Mouse (Mus musculus) heart, postnatal 0 days (tissue): ENCODE data around the gene Efcab14. TPM values are rescaled to one million over a fixed set of nuclear protein-coding genes. Genes with fewer than 3 reads are reported as not detected.
A peak's percentile ranks its signal among the peaks of the same experiment; 100 is the strongest.

ENCODE experiments used
- ATAC-seq: fragments of 200-750 bp; cut with Nextera tagmentation; 2 replicates; pipeline ENCODE4 v1.8.0; 2017; ENCODE audit warnings: low read depth, moderate number of reproducible peaks, moderate library complexity; ENCODE audit not compliant: insufficient read depth
- DNase-seq: peaks from one replicate; pipeline ENCODE4 v3.0.0-alpha.2; 2016; ENCODE audit warnings: low spot score
- H3K27ac ChIP-seq: fragments of 300-500 bp; sonication (generic); 2 replicates; pipeline ENCODE4 v1.5.1; 2014; ENCODE audit warnings: low read depth, mild to moderate bottlenecking
- H3K27me3 ChIP-seq: fragments of 300-500 bp; sonication (generic); 2 replicates; pipeline ENCODE4 v1.6.1; 2014; ENCODE audit warnings: low read length, mixed read lengths; ENCODE audit not compliant: control insufficient read depth, insufficient read depth
- H3K36me3 ChIP-seq: fragments of 300-500 bp; sonication (generic); replicated peaks from 2 replicates; pipeline ENCODE4 v1.6.1; 2014; ENCODE audit warnings: low read length, mixed read lengths; ENCODE audit not compliant: control insufficient read depth, insufficient read depth
- H3K4me1 ChIP-seq: fragments of 300-500 bp; sonication (generic); 2 replicates; pipeline ENCODE4 v1.6.1; 2014; ENCODE audit warnings: antibody characterized with exemption; ENCODE audit not compliant: control insufficient read depth, insufficient read depth
- H3K4me2 ChIP-seq: fragments of 300-500 bp; sonication (generic); 2 replicates; pipeline ENCODE4 v1.6.1; 2014; ENCODE audit warnings: low read depth, mild to moderate bottlenecking, low read length, moderate library complexity
- H3K4me3 ChIP-seq: fragments of 300-500 bp; sonication (generic); 2 replicates; pipeline ENCODE4 v1.5.1; 2014; ENCODE audit warnings: low read depth, low read length
- H3K9ac ChIP-seq: fragments of 300-500 bp; sonication (generic); replicated peaks from 2 replicates; pipeline ENCODE4 v1.6.1; 2014; ENCODE audit warnings: low read depth, low read length, mixed read lengths
- H3K9me3 ChIP-seq: fragments of 300-500 bp; sonication (generic); replicated peaks from 2 replicates; pipeline ENCODE4 v1.6.1; 2016; ENCODE audit warnings: low read length; ENCODE audit not compliant: control insufficient read depth
- CTCF ChIP-seq: IDR thresholded peaks from 2 replicates; pipeline ENCODE4 v1.5.1; 2016; ENCODE audit warnings: antibody characterized with exemption, control low read depth, low read depth
- EP300 ChIP-seq: IDR thresholded peaks from 2 replicates; pipeline ENCODE4 v1.6.1; 2016; ENCODE audit warnings: antibody characterized with exemption, low read depth
- WGBS: fragments of 180-500 bp; shearing (Covaris S2); extraction: QIAGEN DNeasy Blood & Tissue Kit; methylation state at CpG from one replicate; pipeline ENCODE4 v1.1.7; 2014; 5-methylcytosine and 5-hydroxymethylcytosine counted together
- polyA plus RNA-seq: library from polyadenylated mRNA; unstranded; fragments of >200 nt; fragmentation: Nextera tagmentation; extraction: Ambion mirVana; gene quantifications from 2 replicates; pipeline ENCODE4 v1.2.1, GENCODE M21; 2015
- total RNA-seq: library from RNA; depleted of rRNA; stranded (reverse); fragments of >200 nt; gene quantifications from 2 replicates; pipeline ENCODE4 v1.2.3, GENCODE M21; 2014; ENCODE audit warnings: low replicate concordance

The Efcab14 gene
- total and polyA plus RNA-seq, 2 experiments from 2014 or later = 16.3 to 20.8 TPM

GRCm38 (mm10) chr4:115780269-115780668 is 42.7 kb downstream of the Efcab14 start:
- Histone ChIP-seq H3K9me3 (no peaks in the 10 kb centered on the region), H3K9ac (no peak overlapping the region), H3K36me3 (peaks cover 8% of the 10 kb centered on the region; the same call in 1 of the 2 replicates), H3K4me3 (no peak overlapping the region), H3K4me2 (no peak overlapping the region), H3K27ac (no peak overlapping the region), H3K27me3 (no peaks in the 10 kb centered on the region), H3K4me1 (0 out of 2 replicates have a peak, but pooled peaks cover 3% of the 10 kb centered on the region)
- TF ChIP-seq EP300 (no peak), CTCF (no peak)
- WGBS = 32% methylated on average over 6 of the region's 6 CpGs
- ATAC-seq (no peak), DNase-seq (no peak)

DNA sequence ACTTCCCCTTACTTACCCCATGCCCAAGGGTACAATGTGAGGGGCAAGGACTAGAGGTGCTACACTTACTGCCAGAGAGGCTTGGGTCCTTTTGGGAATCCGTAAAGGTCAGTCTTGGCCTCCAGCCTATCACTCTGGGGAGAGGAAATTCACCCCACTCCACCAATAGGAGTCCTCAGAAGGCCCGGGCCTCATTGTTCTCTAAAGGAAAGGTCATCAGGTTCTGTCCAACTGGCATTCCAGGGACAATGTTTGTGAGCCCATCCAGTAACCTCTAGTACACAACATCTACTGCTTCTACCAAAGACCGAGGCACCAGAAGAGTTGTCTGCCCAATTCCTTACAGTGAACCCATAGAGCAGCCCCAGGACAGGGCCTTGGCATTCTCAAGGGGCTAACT is 43.4 kb downstream of the Efcab14 start, which contains the start of gene Tex38:
Gene Tex38, minus strand, starts transcription at position 101 of the 400 bp plus-strand sequence.
- H3K4me2 ChIP-seq = no peak within 1 kb of the TSS
- TF ChIP-seq CTCF = no peak
- H3K9ac ChIP-seq = no peak within 1 kb of the TSS
- no peak within 1 kb of the TSS for H3K27ac ChIP-seq
- no peak for ATAC-seq
- H3K4me3 ChIP-seq = no peak within 1 kb of the TSS
- no peaks in the 10 kb centered on the region for H3K27me3 ChIP-seq
- H3K4me1 ChIP-seq = 0 out of 2 replicates have a peak, but pooled peaks cover 3% of the 10 kb centered on the region
- H3K9me3 ChIP-seq = no peaks in the 10 kb centered on the region
- 60% methylated on average over 3 of the region's 3 CpGs for WGBS
- H3K36me3 ChIP-seq = peaks cover 8% of the 10 kb centered on the region; the same call in 1 of the 2 replicates
- DNase-seq = no peak

DNA sequence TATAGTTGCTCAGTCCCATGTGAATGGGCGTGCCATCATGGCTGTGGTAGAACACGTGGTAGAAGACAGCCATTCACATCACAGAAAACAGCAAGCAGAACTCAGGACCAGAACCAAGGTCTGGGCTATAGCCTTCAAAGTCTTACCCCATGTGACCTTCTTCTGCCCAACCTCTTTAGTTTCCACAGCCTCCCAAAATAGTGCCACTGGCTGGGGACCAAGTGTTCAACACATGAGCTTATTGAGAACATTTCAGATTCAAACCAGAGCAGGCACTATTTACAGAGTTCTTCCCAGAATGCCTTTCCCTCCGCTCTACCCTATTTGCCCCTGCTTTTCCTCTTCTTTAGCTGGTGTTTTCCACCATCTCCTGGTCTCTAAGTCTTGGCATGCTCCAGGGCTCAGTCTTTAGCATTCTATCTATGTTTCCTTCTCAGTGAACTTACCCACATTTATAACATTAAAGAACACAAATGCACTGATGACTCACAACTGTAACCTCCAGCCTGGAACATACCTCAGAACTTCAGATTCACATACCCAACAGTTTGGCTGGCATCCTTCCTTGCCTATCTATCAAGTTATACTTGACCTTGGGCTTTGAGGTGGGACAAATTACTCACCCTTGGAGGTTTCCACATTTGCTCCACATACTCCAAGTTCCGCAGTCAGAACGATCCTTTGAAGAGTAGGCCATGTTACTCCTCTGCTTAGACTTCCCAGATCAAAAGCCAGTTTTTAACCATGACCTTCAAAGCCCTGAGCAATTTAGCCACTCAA is 44.7 kb downstream of the Efcab14 start:
- Histone ChIP-seq H3K27ac (no peak overlapping the region), H3K4me3 (no peak overlapping the region), H3K9ac (no peak overlapping the region), H3K4me1 (0 out of 2 replicates have a peak, but pooled peaks cover 3% of the 10 kb centered on the region), H3K36me3 (peaks cover 3% of the 10 kb centered on the region; the same call in 1 of the 2 replicates), H3K4me2 (no peak overlapping the region), H3K27me3 (no peaks in the 10 kb centered on the region), H3K9me3 (no peaks in the 10 kb centered on the region)
- no peak for ATAC-seq
- no peak for DNase-seq
- TF ChIP-seq CTCF = no peak
- TF ChIP-seq EP300 = no peak
- 77% methylated on average over 5 of the region's 5 CpGs for WGBS

DNA sequence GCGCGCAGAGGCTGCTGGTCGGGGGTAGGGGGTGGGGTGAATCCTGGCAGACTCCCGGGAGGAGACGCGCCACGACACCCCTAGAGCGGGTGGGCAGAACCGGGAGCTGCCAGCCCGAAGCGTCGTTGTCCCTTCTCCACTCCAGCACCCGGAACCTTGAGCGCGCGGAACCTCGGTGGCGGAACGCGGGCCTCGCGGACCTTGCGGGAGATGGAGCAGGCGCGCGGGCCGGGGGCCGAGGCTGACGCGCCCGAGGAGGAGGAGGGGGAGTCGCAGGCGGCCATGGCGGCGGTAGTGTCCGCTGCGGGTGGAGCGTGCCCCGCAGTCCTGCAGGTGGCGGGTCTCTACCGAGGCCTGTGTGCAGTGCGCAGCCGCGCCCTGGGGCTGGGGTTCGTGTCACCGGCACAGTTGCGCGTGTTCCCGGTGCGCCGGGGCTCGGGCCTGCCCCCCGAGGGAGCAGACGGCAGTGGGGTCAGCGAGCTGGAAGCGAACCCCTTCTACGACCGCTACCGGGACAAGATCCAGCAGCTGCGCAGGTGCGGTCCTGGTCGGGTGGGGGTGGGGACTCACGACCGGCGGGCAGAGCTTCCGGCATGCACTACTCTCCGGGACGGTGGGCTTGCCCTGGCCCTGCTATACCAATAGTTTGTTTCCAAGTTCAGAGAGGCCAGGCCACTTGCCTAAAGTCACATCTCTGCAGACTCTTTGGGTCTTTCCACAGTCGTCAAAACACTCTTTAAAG is 47.4 kb downstream of the Efcab14 start, which contains the start of gene Atpaf1:
Gene Atpaf1, plus strand, starts transcription at position 44 of the 742 bp plus-strand sequence.
- peak; percentile 85 for ATAC-seq
- peaks cover 29% of the 10 kb centered on the region for H3K36me3 ChIP-seq

GRCm38 (mm10) chr4:115785511-115786034 is 48.0 kb downstream of the Efcab14 start:
- ATAC-seq (peak; percentile 19; the same call in 1 of the 2 replicates), DNase-seq (no peak)
- Histone ChIP-seq H3K4me1 (no peaks in the 10 kb centered on the region), H3K36me3 (peaks cover 35% of the 10 kb centered on the region), H3K4me2 (peak overlapping the region; percentile 81), H3K9ac (peak overlapping the region; percentile 85), H3K9me3 (no peaks in the 10 kb centered on the region), H3K27ac (peak overlapping the region; percentile 82), H3K27me3 (no peaks in the 10 kb centered on the region), H3K4me3 (peak overlapping the region; percentile 91)
- no peak for TF ChIP-seq EP300
- no peak for TF ChIP-seq CTCF
- 43% methylated on average over 7 of the region's 7 CpGs for WGBS

More for the DNA sequence above, 47.4 kb downstream of the Efcab14 start, which contains the start of gene Atpaf1:
- under 1% methylated on average over 66 of the region's 69 CpGs for WGBS
- Histone ChIP-seq H3K9ac (peak within 1 kb of the TSS; percentile 85), H3K27me3 (no peaks in the 10 kb centered on the region), H3K27ac (peak within 1 kb of the TSS; percentile 82), H3K4me2 (peak within 1 kb of the TSS; percentile 81), H3K4me1 (no peaks in the 10 kb centered on the region), H3K4me3 (peak within 1 kb of the TSS; percentile 91), H3K9me3 (no peaks in the 10 kb centered on the region)
- peak; percentile 41 for DNase-seq
- TF ChIP-seq CTCF = peak; percentile 9; the same call in 1 of the 2 replicates
- no peak for TF ChIP-seq EP300
